Mouse (Mus musculus) limb, embryonic 13.5 days (tissue): ENCODE results near the gene Atp5j2. TPM values are rescaled to one million over a fixed set of nuclear protein-coding genes. Genes with fewer than 3 reads are reported as not detected.
A peak's percentile ranks its signal among the peaks of the same experiment; 100 is the strongest.
"Not testable (repeated sequence)": the region's sequence is repeated elsewhere in the genome, so short reads cannot be mapped to it uniquely, and the experiment has no call there.

Experiments used
- ATAC-seq: fragments of 200-750 bp; cut with Nextera tagmentation; 2 replicates; pipeline ENCODE4 v1.8.0; 2017; ENCODE audit warnings: low read depth, moderate number of reproducible peaks, moderate TSS enrichment; ENCODE audit not compliant: low FRiP score
- H3K27ac ChIP-seq: fragments of 300-500 bp; sonication (generic); 2 replicates; pipeline ENCODE4 v1.5.1; 2015; ENCODE audit warnings: inconsistent platforms, mild to moderate bottlenecking, moderate library complexity
- H3K27me3 ChIP-seq: fragments of 300-500 bp; sonication (generic); 2 replicates; pipeline ENCODE4 v1.6.1; 2015; ENCODE audit warnings: mild to moderate bottlenecking, inconsistent platforms
- H3K36me3 ChIP-seq: fragments of 300-500 bp; sonication (generic); 2 replicates; pipeline ENCODE4 v1.6.1; 2015; ENCODE audit warnings: inconsistent platforms, mild to moderate bottlenecking, moderate library complexity
- H3K4me1 ChIP-seq: fragments of 300-500 bp; sonication (generic); 2 replicates; pipeline ENCODE4 v1.6.1; 2015; ENCODE audit warnings: inconsistent platforms
- H3K4me2 ChIP-seq: fragments of 300-500 bp; sonication (generic); replicated peaks from 2 replicates; pipeline ENCODE4 v1.6.1; 2015; ENCODE audit warnings: inconsistent platforms, mild to moderate bottlenecking, moderate library complexity
- H3K4me3 ChIP-seq: fragments of 300-500 bp; sonication (generic); 2 replicates; pipeline ENCODE4 v1.5.1; 2015; ENCODE audit warnings: moderate library complexity, mild to moderate bottlenecking, inconsistent platforms
- H3K9ac ChIP-seq: fragments of 300-500 bp; sonication (generic); 2 replicates; pipeline ENCODE4 v1.6.1; 2015; ENCODE audit warnings: mild to moderate bottlenecking, inconsistent platforms
- H3K9me3 ChIP-seq: fragments of 300-500 bp; sonication (generic); 2 replicates; pipeline ENCODE4 v1.6.1; 2016; ENCODE audit warnings: inconsistent platforms
- WGBS: fragments of 180-500 bp; shearing (Covaris S2); methylation state at CpG from one replicate; pipeline ENCODE4 v1.1.7; 2015; 5-methylcytosine and 5-hydroxymethylcytosine counted together
- polyA plus RNA-seq: library from polyadenylated mRNA; unstranded; fragments of >200 nt; fragmentation: Nextera tagmentation; extraction: Ambion mirVana; gene quantifications from 2 replicates; pipeline ENCODE4 v1.2.1, GENCODE M21; 2015

Atp5j2 gene
- polyA plus RNA-seq, result 649 and 683 TPM in 2 replicates

GRCm38 (mm10) chr5:145191962-145192361 lies at the start of gene Atp5j2:
TSS of gene Atp5j2 (minus strand) at chr5:145192062.
- H3K4me1 ChIP-seq, result peaks cover 19% of the 10 kb centered on the region
- WGBS, result 90% methylated on average over 2 of the region's 2 CpGs
- no peaks in the 10 kb centered on the region for H3K27me3 ChIP-seq
- peak within 1 kb of the TSS; percentile 93 for H3K4me3 ChIP-seq
- H3K27ac ChIP-seq, result peak within 1 kb of the TSS; percentile 74
- H3K9me3 ChIP-seq, result no peaks in the 10 kb centered on the region
- H3K36me3 ChIP-seq, result peaks cover 47% of the 10 kb centered on the region
- H3K9ac ChIP-seq, result peak within 1 kb of the TSS; percentile 98
- H3K4me2 ChIP-seq, result peak within 1 kb of the TSS; percentile 83
- no peak for ATAC-seq

- H3K36me3 ChIP-seq, result peaks cover 59% of the 10 kb centered on the region
- no peak overlapping the region for H3K9ac ChIP-seq
- H3K4me3 ChIP-seq, result no peak overlapping the region
- H3K9me3 ChIP-seq, result no peaks in the 10 kb centered on the region
- H3K4me1 ChIP-seq, result peaks cover 18% of the 10 kb centered on the region
- no peak overlapping the region for H3K4me2 ChIP-seq
- no peaks in the 10 kb centered on the region for H3K27me3 ChIP-seq
- no peak for ATAC-seq
- no peak overlapping the region for H3K27ac ChIP-seq
Observed at GRCm38 (mm10) chr5:145234636-145235035, 42.8 kb upstream of the Atp5j2 start.

- WGBS, result 0% methylated on average over 48 of the region's 49 CpGs
Observed at GRCm38 (mm10) chr5:145231893-145232411, 40.1 kb upstream of the Atp5j2 start.

GRCm38 (mm10) chr5:145231367-145231871 lies 39.6 kb upstream of the Atp5j2 start, which contains the start of gene Zfp655:
TSS of gene Zfp655 (plus strand) at chr5:145231715.
- ATAC-seq, result peak; percentile 97
- under 1% methylated on average over 42 of the region's 42 CpGs for WGBS
- Histone ChIP-seq H3K9me3 (no peaks in the 10 kb centered on the region), H3K27ac (peak within 1 kb of the TSS; percentile 84), H3K36me3 (peaks cover 32% of the 10 kb centered on the region), H3K4me3 (peak within 1 kb of the TSS; percentile 99), H3K27me3 (no peaks in the 10 kb centered on the region), H3K9ac (peak within 1 kb of the TSS; percentile 98), H3K4me2 (peak within 1 kb of the TSS; percentile 79), H3K4me1 (peaks cover 18% of the 10 kb centered on the region)

More at GRCm38 (mm10) chr5:145231893-145232411, 40.1 kb upstream of the Atp5j2 start:
- Histone ChIP-seq H3K4me2 (peak overlapping the region; percentile 79), H3K27ac (peak overlapping the region; percentile 84), H3K4me1 (peaks cover 18% of the 10 kb centered on the region), H3K9ac (peak overlapping the region; percentile 98), H3K36me3 (peaks cover 36% of the 10 kb centered on the region), H3K9me3 (no peaks in the 10 kb centered on the region), H3K4me3 (peak overlapping the region; percentile 99), H3K27me3 (no peaks in the 10 kb centered on the region)
- peak; percentile 70 for ATAC-seq

- Histone ChIP-seq H3K27ac (no peak overlapping the region), H3K4me3 (peak overlapping the region; percentile 99), H3K9me3 (no peaks in the 10 kb centered on the region), H3K4me2 (peak overlapping the region; percentile 79), H3K9ac (no peak overlapping the region; the same call in 1 of the 2 replicates), H3K36me3 (peaks cover 24% of the 10 kb centered on the region), H3K27me3 (no peaks in the 10 kb centered on the region), H3K4me1 (peaks cover 18% of the 10 kb centered on the region)
- no peak for ATAC-seq
- WGBS, result 83% methylated on average over 4 of the region's 4 CpGs
Observed at GRCm38 (mm10) chr5:145230641-145231040, 38.8 kb upstream of the Atp5j2 start.

GRCm38 (mm10) chr5:145229283-145229682 lies 37.4 kb upstream of the Atp5j2 start:
- ATAC-seq, H3K4me2 ChIP-seq, H3K27me3 ChIP-seq, H3K9ac ChIP-seq, H3K4me3 ChIP-seq, H3K27ac ChIP-seq, H3K9me3 ChIP-seq: not testable (repeated sequence)
- peaks cover 18% of the 10 kb centered on the region for H3K4me1 ChIP-seq
- peaks cover 10% of the 10 kb centered on the region for H3K36me3 ChIP-seq
- 85% methylated on average over 6 of the region's 6 CpGs for WGBS

GRCm38 (mm10) chr5:145226453-145226852 lies 34.6 kb upstream of the Atp5j2 start:
- 67% methylated on average over 2 of the region's 2 CpGs for WGBS
- Histone ChIP-seq H3K4me1 (0 out of 2 replicates have a peak, but pooled peaks cover 4% of the 10 kb centered on the region), H3K36me3 (peaks cover 16% of the 10 kb centered on the region), H3K4me2 (no peak overlapping the region), H3K9ac (no peak overlapping the region), H3K4me3 (no peak overlapping the region), H3K27ac (no peak overlapping the region), H3K9me3 (no peaks in the 10 kb centered on the region), H3K27me3 (no peaks in the 10 kb centered on the region)
- ATAC-seq, result no peak

- no peak for ATAC-seq
- H3K27ac ChIP-seq, result no peak overlapping the region
- H3K36me3 ChIP-seq, result peaks cover 43% of the 10 kb centered on the region
- no peaks in the 10 kb centered on the region for H3K9me3 ChIP-seq
- no peak overlapping the region for H3K4me3 ChIP-seq
- H3K4me2 ChIP-seq, result no peak overlapping the region
- H3K9ac ChIP-seq, result no peak overlapping the region
- H3K27me3 ChIP-seq, result no peaks in the 10 kb centered on the region
- WGBS, result 79% methylated on average over 12 of the region's 12 CpGs
- H3K4me1 ChIP-seq, result no peaks in the 10 kb centered on the region
Observed at GRCm38 (mm10) chr5:145223395-145223794, 31.5 kb upstream of the Atp5j2 start.

GRCm38 (mm10) chr5:145222840-145223239 lies 31.0 kb upstream of the Atp5j2 start:
- H3K27me3 ChIP-seq, result no peaks in the 10 kb centered on the region
- peaks cover 48% of the 10 kb centered on the region for H3K36me3 ChIP-seq
- no peak overlapping the region for H3K4me3 ChIP-seq
- H3K9ac ChIP-seq, result no peak overlapping the region
- H3K9me3 ChIP-seq, result no peaks in the 10 kb centered on the region
- H3K4me1 ChIP-seq, result no peaks in the 10 kb centered on the region
- no peak overlapping the region for H3K4me2 ChIP-seq
- H3K27ac ChIP-seq, result no peak overlapping the region
- no peak for ATAC-seq
- 85% methylated on average over 5 of the region's 5 CpGs for WGBS

- no peak overlapping the region for H3K27ac ChIP-seq
- peaks cover 61% of the 10 kb centered on the region for H3K36me3 ChIP-seq
- H3K9ac ChIP-seq, result no peak overlapping the region
- H3K4me1 ChIP-seq, result no peaks in the 10 kb centered on the region
- no peaks in the 10 kb centered on the region for H3K27me3 ChIP-seq
- no peak overlapping the region for H3K4me2 ChIP-seq
- ATAC-seq, result no peak
- WGBS, result 93% methylated on average over 8 of the region's 8 CpGs
- no peaks in the 10 kb centered on the region for H3K9me3 ChIP-seq
- H3K4me3 ChIP-seq, result no peak overlapping the region
Observed at GRCm38 (mm10) chr5:145219981-145220380, 28.1 kb upstream of the Atp5j2 start.

GRCm38 (mm10) chr5:145218671-145219070 lies 26.8 kb upstream of the Atp5j2 start:
- WGBS, result 93% methylated on average over 20 of the region's 20 CpGs
- Histone ChIP-seq H3K4me1 (no peaks in the 10 kb centered on the region), H3K27ac (no peak overlapping the region), H3K9me3 (no peaks in the 10 kb centered on the region), H3K9ac (no peak overlapping the region), H3K27me3 (no peaks in the 10 kb centered on the region), H3K4me3 (no peak overlapping the region), H3K36me3 (peaks cover 74% of the 10 kb centered on the region), H3K4me2 (no peak overlapping the region)
- no peak for ATAC-seq

- Histone ChIP-seq H3K4me1 (no peaks in the 10 kb centered on the region), H3K9me3 (no peaks in the 10 kb centered on the region), H3K4me3 (no peak overlapping the region), H3K9ac (no peak overlapping the region), H3K36me3 (peaks cover 78% of the 10 kb centered on the region), H3K27ac (no peak overlapping the region), H3K4me2 (no peak overlapping the region), H3K27me3 (no peaks in the 10 kb centered on the region)
- 91% methylated on average over 21 of the region's 21 CpGs for WGBS
- no peak for ATAC-seq
Observed at GRCm38 (mm10) chr5:145218206-145218605, 26.3 kb upstream of the Atp5j2 start.

- Histone ChIP-seq H3K27ac (no peak overlapping the region), H3K36me3 (peaks cover 77% of the 10 kb centered on the region), H3K4me2 (no peak overlapping the region), H3K9me3 (no peaks in the 10 kb centered on the region), H3K4me3 (no peak overlapping the region), H3K4me1 (no peaks in the 10 kb centered on the region), H3K27me3 (no peaks in the 10 kb centered on the region), H3K9ac (no peak overlapping the region)
- ATAC-seq, result no peak
- 82% methylated on average over 6 of the region's 6 CpGs for WGBS
Observed at GRCm38 (mm10) chr5:145217746-145218145, 25.9 kb upstream of the Atp5j2 start.
